ENCODE assay signal across 9 mouse cellular contexts in the genomic region with DNA sequence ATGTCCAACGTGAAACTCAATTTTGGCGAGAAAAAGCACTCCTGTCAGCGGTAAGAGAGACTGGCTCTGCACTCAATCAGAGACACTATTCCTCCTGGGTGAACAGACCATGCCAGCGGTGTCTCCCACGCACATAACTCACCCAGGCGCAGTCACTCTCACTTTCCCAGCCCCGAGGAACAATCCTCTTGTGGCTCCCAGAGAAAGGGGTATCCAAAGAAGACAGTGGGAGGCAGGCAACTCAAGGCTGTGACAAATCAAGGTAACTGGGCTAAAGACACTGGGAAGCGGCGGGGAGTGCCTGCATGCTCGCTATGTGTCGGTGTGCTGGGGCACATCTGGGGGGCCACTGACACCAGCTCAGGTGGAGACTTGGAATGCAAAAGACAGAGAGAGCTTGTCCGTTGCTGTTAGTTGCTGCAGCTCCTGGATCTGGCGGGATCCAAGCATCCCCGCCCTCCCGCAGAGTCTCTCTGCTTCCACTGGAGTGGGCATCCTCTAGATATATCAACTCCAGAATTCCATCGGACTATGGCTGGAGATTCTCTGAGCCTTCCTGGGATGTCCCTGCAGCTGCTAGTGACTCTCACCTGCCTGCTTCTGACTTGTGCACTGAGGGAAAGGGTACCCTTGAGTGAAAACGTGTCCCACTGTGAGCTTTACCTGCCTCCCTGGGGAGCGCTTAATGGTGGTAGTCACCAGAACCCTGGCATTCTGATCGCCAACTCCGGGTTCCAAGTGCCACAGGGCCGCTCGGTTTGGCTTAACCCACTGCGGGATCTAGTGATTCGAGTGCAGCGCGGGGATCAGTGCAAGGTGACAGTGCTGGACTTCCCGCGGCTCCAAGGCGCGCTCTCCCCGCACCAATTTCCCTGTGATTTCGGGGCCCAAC. TPM values are rescaled to one million over a fixed set of nuclear protein-coding genes. Genes with fewer than 3 reads are reported as not detected.
DNase-seq lines count a peak whose midpoint lies in the region; ATAC-seq and TF ChIP-seq lines count a peak whose summit lies in the region.
"Had no signal": no experiment of that assay in that cellular context is flagged by ENCODE, and none has a peak within 500 bp of the region (broad histone marks: within the 10 kb centered on the region; RNA-seq: fewer than 3 reads in every experiment).

Gene Frem3 (plus strand): TSS at position 532 of the 892 bp plus-strand sequence.

- no peak for ATAC-seq in heart, embryonic 16.5 days (replicated peaks; ENCODE audit: extremely low read depth, insufficient read depth, low FRiP score)
- ATAC-seq in heart, postnatal 0 days (ENCODE audit: insufficient read depth, low read depth) = no peak
- ATAC-seq in midbrain, embryonic 15.5 days (replicated peaks) = peak; percentile 63

- H3K9ac ChIP-seq in heart, embryonic 16.5 days (ENCODE audit: low read length) = peak within 1 kb of the TSS; percentile 34; the same call in 1 of the 2 replicates
- H3K9ac ChIP-seq in heart, postnatal 0 days (replicated peaks; ENCODE audit: low read depth, low read length) = no peak within 1 kb of the TSS
- no peak within 1 kb of the TSS; the same call in 1 of the 2 replicates for H3K9ac ChIP-seq in midbrain, embryonic 15.5 days

- no peak within 1 kb of the TSS for H3K27ac ChIP-seq in heart, embryonic 16.5 days (ENCODE audit: low read length)
- H3K27ac ChIP-seq in heart, postnatal 0 days (ENCODE audit: low read depth) = no peak within 1 kb of the TSS
- no peak within 1 kb of the TSS for H3K27ac ChIP-seq in midbrain, embryonic 15.5 days
- H3K27ac ChIP-seq: macrophage had no signal

- peaks cover 7% of the 10 kb centered on the region; the same call in 1 of the 2 replicates for H3K4me1 ChIP-seq in heart, embryonic 16.5 days (ENCODE audit: control insufficient read depth, insufficient read depth, low read length)
- H3K4me1 ChIP-seq in heart, postnatal 0 days (ENCODE audit: control insufficient read depth, insufficient read depth) = 0 out of 2 replicates have a peak, but pooled peaks cover 6% of the 10 kb centered on the region
- peaks cover 13% of the 10 kb centered on the region for H3K4me1 ChIP-seq in midbrain, embryonic 15.5 days

- no peaks in the 10 kb centered on the region for H3K9me3 ChIP-seq in heart, embryonic 16.5 days (replicated peaks; ENCODE audit: control insufficient read depth, low read length)
- H3K9me3 ChIP-seq in heart, postnatal 0 days (replicated peaks; ENCODE audit: control insufficient read depth, low read length) = no peaks in the 10 kb centered on the region
- H3K9me3 ChIP-seq in midbrain, embryonic 15.5 days = no peaks in the 10 kb centered on the region

- TF ChIP-seq EP300 in heart, postnatal 0 days (IDR thresholded peaks at IDR 0.05; ENCODE audit: low read depth) = no peak

- peaks cover 23% of the 10 kb centered on the region for H3K27me3 ChIP-seq in heart, embryonic 16.5 days (ENCODE audit: control insufficient read depth, insufficient read depth, low read length)
- H3K27me3 ChIP-seq in heart, postnatal 0 days (ENCODE audit: control insufficient read depth, insufficient read depth, low read length) = peaks cover 24% of the 10 kb centered on the region
- H3K27me3 ChIP-seq in midbrain, embryonic 15.5 days (replicated peaks) = peaks cover 19% of the 10 kb centered on the region; the same call in 1 of the 2 replicates

- peak within 1 kb of the TSS; percentile 44 for H3K4me3 ChIP-seq in heart, embryonic 16.5 days (ENCODE audit: low read length)
- peak within 1 kb of the TSS; percentile 28 for H3K4me3 ChIP-seq in heart, postnatal 0 days (ENCODE audit: low read depth, low read length)
- peak within 1 kb of the TSS; percentile 43 for H3K4me3 ChIP-seq in midbrain, embryonic 15.5 days

- H3K36me3 ChIP-seq in heart, embryonic 16.5 days (ENCODE audit: control insufficient read depth, insufficient read depth) = no peaks in the 10 kb centered on the region
- H3K36me3 ChIP-seq in heart, postnatal 0 days (replicated peaks; ENCODE audit: control insufficient read depth, insufficient read depth, low read length) = no peaks in the 10 kb centered on the region
- H3K36me3 ChIP-seq in midbrain, embryonic 15.5 days (replicated peaks) = no peaks in the 10 kb centered on the region

- 3% methylated on average over 32 of the region's 32 CpGs for WGBS in heart, embryonic 16.5 days
- WGBS in heart, postnatal 0 days = 3% methylated on average over 32 of the region's 32 CpGs
- 2% methylated on average over 32 of the region's 32 CpGs for WGBS in midbrain, embryonic 15.5 days

- TF ChIP-seq CTCF in heart, postnatal 0 days (IDR thresholded peaks at IDR 0.05; ENCODE audit: low read depth) = no peak

- DNase-seq in heart, adult 8-10 months (ENCODE audit: low spot score) = no peak
- DNase-seq in WW6 (ENCODE audit: low read depth, low spot score) = peak; percentile 16
- no peak for DNase-seq in heart, postnatal 0 days (ENCODE audit: low spot score)
- no peak for DNase-seq in cerebellum, adult 18-20 months
- DNase-seq in adrenal gland, adult 8-10 months = no peak
- DNase-seq in cerebellum, adult 9-11 months = no peak

- peak within 1 kb of the TSS; percentile 67 for H3K4me2 ChIP-seq in heart, embryonic 16.5 days (ENCODE audit: low read depth, low read length)
- H3K4me2 ChIP-seq in heart, postnatal 0 days (ENCODE audit: low read depth, low read length) = peak within 1 kb of the TSS; percentile 59
- H3K4me2 ChIP-seq in midbrain, embryonic 15.5 days = peak within 1 kb of the TSS; percentile 80

RNA-seq across cellular contexts. Expression of gene Frem3, which starts in this region (rescaled TPM):
- polyA plus RNA-seq in heart, embryonic 16.5 days (2015; fragmentation: Nextera tagmentation; extraction: Ambion mirVana) = 0.28 and 0.34 TPM in 2 replicates
- not detected for total RNA-seq in heart, adult 8-10 months (2022)
- 0.15 and 0.23 TPM in 2 replicates for total RNA-seq in heart, postnatal 0 days (2014; rRNA removed; ENCODE audit: low replicate concordance)
- polyA plus RNA-seq in heart, postnatal 0 days (2015; fragmentation: Nextera tagmentation; extraction: Ambion mirVana) = 0.05 and 0.07 TPM in 2 replicates
- 0.04 and 0.09 TPM in 2 replicates for polyA plus RNA-seq in midbrain, embryonic 15.5 days (2015; fragmentation: Nextera tagmentation; extraction: Ambion mirVana)
- total RNA-seq in adrenal gland, adult 8-10 months (2022) = not detected
- polyA plus RNA-seq: macrophage had no signal

Comparison
In these comparisons a context has a peak if more than half of its experiments do, and no peak if none do; other contexts are left out.
1. Peak in ATAC-seq, H3K4me3 ChIP-seq and H3K4me2 ChIP-seq in midbrain, embryonic 15.5 days; RNA of the gene not detected or under 1 TPM.